Mouse (Mus musculus) adipocyte (in vitro differentiated cells): ENCODE data around the gene Gbf1.

Experiments
- DNase-seq: peaks from one replicate; pipeline ENCODE4 v3.0.0-alpha.2; 2016; ENCODE audit warnings: low spot score

The Gbf1 gene

DNA sequence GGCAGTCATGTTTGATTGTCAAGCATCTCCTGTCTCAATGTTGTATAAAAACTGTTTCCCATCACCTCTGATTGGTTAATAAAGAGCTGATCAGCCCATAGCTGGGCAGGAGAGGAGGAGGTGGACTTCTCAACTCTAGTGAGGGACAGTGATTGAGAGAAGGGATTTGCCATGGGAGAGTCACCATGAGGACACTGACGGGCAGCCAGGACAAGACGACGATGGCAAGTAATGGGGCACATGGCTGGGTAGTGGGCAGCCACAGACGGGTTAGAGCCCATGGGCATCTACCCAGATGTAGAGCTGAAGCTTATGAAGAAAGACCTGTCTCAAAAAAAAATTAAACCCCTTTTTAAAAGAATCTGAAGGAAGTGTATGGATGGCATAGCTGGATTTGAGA is 150.2 kb downstream of the Gbf1 start:
- DNase-seq, result no peak

DNA sequence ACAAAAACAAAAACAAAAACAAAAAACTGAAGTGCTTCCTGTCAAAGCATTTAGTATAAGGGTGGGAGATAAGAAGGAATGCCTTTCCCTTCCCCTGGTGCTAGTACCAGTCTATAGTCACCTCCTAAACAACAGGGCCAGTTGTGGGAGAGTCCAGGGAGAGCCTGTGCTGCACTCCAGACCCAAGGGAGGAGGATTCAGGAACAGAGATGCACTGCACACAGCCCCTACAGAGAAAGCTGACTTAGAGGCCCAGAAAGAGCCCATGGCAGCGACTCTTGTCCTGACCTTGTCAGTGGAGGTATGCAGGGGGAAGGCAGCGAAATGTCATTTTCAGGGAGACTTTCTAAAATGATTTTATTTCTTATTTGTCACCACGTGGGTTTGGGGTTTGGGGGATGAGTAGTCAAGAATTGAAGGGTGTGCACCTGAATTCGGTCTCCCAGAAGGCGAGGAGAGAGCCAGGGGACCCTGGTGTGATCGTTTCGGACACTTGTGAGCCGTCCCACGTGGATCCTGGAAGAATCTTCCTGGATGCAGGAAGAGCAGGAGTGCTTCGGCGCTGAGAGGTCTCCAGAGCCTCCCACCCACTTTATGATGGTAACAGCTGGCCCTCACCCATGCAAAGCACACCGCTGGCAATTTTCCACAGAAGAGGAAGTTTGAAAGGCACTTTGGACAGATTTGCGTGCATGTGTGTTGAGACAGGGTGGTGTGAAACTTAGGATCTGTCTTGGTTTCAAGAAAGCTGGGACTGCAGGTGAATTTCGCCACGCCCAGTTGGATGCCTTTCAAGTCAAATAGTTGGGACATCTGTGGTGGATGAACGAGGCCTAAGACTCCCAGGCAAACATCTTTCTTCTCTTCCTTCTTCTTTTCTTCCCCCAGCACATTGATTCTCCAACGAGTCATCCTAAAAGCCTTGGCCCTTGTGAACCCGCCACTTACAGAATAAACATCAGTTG is 151.2 kb downstream of the Gbf1 start:
- DNase-seq, result no peak

DNA sequence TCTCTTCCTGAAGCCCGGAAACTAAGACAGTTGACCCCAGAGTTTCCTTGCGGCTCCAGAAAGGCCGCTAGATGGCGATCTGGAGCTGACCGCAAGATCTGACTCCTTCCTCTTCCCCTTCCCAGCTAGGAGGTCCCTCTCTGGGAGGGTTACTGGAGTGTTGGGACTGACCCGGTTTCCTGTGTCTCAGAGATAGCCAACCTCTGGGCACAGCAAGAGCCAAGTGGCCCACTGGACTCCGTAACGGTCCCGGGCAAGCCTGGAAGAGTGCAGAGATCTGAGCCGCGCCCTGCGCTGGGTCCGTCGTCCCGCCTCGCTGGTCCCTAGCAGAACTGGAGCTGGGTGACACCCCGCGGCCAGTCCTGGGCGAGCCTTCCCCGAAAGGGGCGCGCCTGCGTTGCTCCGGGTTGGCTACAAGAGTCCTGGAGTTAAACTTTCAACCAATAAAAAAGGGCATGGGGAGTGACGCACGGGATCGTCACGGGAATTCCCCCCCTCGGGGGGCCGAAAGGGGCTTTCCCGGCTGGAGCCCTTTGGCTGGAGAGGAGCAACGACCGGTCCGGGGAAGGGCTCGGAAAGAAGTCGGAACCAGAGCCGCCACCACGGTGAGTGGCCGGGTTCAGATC is 152.0 kb downstream of the Gbf1 start, which contains the start of gene Nfkb2:
Gene Nfkb2, plus strand, starts transcription at position 105 of the 626 bp plus-strand sequence.
- DNase-seq, result peak; percentile 98

DNA sequence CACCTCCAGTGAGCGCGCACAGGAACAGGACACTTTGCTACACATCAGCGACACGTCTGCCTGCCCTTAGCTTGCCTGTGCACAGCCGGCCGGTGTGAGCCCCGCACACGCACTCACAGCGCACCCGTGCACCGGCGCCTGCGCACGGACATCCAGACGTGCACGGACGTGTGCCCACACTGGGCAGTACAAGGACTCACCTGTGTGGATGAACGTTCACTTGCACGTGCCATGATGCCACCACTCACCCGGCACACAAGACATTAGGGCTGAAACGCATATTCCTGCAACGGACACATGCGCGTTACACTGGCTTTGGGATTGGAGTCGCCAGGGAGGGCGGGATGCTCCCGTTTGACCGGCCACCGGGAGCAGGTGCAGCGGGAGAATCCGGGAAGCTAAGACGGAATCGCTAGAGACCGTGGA is 152.6 kb downstream of the Gbf1 start:
- peak; percentile 65 for DNase-seq

DNA sequence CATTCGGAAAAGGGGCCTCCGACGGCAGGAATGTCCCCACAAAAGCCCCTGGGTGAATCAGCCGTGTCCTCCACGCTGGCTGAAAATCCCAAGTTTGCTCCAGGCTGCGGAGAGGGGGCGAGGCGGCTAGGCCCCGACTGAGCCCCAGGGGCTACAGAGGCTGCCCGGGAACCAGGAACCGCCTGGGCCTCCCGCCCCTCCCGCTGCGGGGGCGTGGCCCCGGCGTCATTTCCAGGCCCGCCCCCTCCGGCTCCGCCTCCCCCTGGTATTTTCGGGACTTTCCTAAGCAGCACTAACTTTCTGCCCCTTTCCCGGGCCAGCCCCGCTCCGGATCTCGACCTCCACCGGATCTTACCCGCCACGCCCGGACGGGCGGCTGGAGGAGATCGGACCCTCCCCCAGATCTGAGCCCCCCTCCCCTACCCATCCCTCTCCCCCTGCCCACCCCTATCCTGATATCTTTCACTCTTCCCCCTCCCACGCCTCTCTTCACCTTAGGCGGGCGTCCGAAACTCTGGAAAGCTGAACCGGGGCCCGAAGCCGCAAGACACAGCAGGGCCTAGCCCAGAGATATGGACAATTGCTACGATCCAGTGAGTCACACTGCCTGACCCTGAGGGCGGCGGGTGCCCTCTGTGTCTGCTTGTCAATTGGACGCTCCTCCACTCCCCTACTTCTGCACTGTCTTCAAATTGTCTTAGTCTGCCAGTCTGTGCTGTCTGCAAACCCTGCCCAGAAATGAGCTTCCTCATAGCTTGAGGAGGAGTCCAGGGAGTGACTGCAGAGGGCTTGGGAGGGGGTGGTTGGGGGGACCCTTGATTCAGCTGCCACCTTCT is 153.3 kb downstream of the Gbf1 start:
- peak; percentile 91 for DNase-seq

DNA sequence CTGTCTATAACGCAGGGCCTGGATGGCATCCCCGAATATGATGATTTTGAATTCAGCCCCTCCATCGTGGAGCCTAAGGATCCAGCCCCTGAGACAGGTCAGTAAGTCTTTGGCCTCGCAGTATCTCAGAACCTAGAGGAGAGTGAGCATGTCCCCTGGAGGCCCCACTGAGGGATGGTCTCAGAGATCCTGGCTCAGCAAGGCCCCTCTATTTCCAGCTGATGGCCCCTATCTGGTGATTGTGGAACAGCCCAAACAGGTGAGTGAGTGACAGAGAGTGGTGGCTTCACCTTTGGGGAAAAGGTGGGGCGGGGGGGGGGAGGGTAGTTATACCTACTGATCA is 153.9 kb downstream of the Gbf1 start:
- no peak for DNase-seq

DNA sequence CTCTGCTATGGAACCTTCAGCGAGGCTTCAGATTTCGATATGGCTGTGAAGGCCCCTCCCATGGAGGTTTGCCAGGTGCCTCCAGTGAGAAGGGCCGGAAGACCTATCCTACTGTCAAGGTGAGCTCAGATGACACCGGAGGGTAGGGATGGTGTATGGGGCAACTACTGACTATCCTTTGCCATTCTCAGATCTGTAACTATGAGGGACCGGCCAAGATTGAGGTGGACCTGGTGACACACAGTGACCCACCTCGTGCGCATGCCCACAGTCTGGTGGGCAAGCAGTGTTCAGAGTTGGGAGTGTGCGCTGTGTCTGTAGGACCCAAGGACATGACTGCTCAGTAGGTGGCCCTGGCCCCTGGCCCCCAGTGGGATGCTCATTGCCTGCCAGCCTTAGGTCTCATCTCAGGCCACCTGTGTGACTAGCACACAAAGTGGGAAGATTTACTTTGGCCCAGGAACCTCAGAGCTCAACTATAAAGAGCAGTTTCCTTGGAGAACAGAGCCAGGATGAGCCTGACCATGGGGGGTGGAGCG is 154.5 kb downstream of the Gbf1 start:
- DNase-seq, result no peak

DNA sequence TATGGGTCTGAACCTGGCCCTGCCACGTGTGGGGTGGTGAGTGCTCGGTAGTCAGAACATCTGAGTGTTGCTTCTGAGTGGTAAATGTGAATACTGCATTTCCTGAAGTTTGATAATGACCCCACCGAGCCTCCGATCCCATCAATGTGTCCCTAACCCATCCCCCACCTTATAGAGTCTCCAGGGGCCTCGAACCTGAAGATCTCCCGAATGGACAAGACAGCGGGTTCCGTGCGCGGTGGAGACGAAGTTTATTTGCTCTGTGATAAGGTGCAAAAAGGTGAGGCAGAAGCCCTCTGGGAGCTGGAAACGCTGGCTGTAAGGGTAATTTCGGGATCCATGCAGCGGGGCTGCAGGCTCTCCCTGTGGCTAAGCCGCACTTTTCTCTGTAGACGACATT is 155.5 kb downstream of the Gbf1 start:
- no peak for DNase-seq

DNA sequence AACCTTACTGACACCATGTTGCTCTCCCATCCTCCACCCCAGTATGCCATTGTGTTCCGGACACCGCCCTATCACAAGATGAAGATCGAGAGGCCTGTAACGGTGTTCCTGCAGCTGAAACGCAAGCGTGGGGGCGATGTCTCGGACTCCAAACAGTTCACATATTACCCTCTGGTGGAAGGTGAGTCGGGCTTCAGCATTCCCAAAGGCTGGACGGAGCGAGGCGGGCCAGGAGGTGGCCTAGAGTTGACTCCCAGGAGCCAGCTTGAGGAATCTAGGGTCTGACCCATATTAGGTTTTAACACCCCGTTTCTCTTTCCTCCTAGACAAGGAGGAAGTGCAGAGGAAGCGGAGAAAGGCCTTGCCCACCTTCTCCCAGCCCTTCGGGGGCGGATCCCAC is 156.0 kb downstream of the Gbf1 start:
- DNase-seq, result no peak

DNA sequence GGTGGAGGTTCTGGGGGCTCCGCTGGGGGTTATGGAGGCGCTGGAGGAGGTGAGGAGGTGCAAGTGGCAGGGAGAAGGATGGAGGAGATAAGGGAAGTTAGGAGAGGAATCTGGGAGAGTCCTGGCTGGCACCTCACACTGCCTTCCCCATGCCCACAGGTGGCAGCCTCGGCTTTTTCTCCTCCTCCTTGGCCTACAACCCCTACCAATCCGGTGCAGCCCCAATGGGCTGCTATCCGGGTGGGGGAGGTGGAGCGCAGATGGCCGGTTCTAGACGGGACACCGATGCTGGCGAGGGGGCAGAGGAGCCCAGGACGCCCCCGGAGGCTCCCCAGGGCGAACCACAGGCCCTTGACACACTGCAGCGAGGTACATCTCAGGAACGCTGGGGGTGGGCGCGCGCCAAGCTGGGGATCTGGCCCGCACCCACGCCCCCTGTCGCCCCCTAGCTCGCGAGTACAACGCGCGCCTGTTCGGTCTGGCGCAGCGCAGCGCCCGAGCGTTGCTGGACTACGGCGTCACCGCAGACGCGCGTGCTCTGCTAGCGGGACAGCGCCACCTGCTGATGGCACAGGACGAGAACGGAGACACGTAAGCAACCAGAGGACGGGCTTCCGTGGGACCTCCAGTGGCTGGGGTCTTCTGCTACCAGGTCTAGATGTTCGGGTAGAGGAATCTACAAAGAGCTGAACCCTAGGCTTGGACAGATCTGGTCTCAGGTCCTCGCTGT is 156.6 kb downstream of the Gbf1 start:
- no peak for DNase-seq

DNA sequence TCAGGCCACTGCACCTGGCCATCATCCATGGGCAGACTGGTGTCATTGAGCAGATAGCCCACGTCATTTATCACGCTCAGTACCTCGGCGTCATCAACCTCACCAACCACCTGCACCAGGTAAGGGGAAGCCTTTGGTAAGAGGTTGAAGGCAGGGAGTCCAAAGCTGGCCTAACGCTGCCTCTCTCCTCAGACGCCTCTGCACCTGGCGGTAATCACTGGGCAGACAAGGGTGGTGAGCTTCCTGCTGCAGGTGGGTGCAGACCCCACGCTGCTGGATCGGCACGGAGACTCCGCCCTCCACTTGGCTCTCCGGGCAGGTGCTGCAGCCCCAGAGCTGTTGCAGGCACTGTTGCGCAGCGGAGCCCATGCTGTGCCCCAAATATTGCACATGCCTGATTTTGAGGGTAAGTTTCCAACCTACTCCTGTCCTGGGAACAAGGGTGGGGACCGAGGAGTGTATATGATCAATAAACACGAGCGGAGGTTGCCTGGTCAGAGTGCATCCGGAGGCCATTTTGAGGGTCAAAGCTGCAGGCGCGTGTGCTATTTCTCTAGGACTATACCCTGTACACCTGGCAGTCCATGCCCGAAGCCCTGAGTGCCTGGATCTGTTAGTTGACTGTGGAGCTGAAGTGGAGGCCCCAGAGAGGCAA is 157.5 kb downstream of the Gbf1 start:
- no peak for DNase-seq

DNA sequence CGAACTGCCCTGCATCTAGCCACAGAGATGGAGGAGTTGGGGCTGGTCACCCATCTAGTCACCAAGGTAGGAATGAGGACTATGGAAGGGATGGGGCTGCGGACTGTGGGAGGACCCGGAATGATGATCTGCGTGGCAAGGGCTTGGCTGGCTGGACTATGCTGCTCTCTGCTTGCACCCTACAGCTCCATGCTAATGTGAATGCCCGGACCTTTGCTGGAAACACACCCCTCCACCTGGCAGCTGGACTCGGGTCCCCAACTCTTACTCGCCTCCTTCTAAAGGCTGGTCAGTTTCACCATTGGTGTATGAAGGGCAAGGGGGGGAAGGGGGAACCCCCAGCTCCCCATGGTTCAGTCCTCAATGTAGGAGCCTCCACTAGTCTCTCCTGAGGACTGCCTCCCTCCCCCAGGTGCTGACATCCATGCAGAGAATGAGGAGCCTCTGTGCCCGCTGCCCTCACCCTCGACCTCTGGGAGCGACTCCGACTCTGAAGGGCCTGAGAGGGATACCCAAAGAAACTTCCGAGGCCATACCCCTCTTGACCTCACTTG is 158.1 kb downstream of the Gbf1 start:
- DNase-seq, result no peak

DNA sequence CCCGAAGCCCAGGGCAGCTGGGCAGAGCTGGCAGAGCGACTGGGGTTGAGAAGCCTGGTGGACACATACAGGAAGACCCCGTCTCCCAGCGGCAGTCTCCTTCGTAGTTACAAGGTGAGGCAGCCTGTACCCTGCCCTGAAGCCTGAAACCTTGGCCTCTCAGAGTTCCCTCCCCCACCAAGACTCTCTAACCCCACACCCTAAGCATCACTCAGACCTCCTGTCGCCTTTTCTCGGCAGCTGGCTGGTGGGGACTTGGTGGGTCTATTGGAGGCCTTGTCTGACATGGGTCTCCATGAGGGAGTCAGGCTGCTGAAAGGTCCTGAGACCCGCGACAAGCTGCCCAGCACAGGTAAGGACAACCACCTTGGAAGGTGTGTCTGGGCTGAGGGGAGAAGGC is 159.0 kb downstream of the Gbf1 start:
- no peak for DNase-seq

DNA sequence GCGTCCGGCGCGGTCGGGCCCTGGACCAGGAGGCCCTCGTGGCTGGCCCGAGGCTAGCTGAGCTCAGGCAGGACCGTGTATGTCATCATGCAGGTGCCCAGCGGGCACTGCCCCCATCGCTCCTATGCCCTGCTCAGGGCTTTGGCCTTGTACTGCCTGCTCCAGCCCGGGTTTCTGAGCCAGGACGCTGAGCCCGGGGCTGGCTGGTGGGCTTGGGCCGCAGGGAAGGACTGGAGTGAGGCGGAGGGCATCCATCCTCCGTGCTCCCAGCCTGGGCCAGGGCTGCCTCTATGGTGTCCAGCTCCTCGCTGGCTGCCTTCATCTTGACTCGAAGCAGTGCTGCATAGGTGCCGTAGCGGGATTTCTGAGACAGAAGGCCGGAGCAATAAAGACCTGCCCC is 160.3 kb downstream of the Gbf1 start:
- no peak for DNase-seq

DNA sequence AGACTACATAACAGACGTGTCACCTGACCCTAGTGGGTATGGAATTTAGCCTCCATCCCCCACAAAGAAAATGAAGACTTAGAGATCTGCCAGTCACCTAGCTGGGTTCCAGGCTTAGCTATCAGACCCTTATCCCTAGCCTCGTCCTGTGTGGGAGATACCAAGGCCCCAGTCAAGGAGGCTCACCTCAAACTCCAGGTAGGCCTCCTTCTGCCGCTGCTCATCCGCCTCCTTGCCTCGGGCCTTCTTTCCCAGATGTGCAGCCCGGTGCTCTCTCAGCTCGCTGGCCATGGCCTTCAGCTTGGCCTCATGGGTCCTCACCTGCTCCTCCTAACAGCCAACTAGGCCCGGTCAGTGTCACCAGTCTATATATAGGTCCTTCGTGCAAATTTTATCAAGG is 160.8 kb downstream of the Gbf1 start:
- DNase-seq, result no peak

DNA sequence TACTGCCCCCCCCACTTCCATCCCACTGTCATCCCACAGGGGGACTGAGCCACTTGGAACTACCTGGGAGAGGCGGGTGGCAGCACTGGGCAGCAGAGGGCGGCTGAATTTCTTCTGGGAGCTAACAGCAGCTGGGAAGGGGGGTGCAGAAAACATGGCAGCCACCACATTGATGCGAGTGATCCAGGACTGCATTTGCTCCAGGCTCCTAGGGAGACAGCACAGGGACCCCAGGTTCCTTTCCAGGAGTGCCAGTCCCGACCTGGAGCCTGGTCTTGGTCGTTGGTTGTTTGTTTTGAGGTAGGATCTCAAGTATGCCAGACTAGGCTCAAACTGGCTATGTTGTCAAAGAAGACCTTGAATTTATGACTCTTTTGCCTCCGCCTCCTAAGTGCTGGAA is 161.3 kb downstream of the Gbf1 start:
- no peak for DNase-seq

DNA sequence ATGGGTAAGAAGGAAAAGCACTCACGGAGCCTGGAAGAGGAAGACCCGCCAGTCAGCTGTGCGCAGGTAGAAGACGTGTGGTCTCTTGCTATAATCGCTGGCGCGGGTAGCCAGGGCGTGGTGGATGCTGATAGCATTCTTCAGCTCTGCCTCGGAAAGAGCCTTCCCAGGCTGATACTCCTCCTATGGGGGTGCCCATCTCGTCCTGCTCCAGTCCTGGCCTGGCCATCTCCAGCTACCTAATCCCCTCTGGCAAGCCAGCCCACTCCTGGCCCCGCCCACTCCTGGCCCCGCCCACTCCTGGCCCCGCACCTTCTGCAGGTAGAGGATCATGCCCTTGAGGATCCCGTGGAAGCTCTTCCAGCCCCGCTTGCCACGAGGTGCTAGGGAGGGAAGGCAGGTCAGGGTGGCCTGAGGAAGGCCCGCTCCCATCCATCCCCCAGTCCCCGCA is 161.9 kb downstream of the Gbf1 start:
- DNase-seq, result no peak

DNA sequence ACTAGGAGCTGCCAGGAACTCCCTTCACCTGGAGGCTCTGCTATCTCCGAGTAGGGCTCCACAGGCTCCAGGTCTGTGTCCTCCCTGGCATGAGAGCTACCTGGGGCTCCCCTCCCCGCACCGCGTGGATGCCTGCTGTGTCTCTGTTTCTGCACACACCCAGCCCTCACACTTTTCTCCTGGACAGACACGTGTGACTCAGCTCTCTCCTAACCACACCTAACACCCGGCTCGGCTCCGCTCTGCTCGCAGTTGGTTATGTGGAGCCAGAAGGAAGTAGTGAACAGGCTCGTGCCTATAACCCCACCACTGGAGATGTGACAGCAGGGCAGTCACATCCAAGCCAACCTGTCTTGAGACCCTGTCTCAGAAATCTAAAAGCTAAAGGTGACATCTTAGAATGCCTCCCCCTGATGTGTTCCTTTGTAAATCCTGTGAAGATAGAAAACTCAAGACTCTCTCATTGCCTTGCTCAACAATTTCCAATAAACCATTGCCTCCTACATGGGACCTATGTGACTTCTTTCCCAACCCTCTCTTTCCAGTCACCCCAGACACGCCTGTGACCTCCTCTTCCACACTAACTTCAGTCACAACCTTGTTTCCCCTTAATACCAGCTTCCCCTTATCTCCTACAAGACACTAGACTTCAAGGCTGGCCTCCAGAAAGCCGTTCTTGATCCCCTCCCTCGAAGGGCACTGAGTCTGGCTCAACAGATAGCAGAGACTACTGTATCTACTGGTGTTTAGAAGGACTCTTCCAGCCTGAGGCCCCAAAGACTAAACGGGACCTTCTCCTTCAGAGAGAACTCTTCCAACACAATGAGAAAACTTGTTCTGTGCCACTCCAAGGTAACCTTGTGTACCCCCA is 162.8 kb downstream of the Gbf1 start:
- no peak for DNase-seq

DNA sequence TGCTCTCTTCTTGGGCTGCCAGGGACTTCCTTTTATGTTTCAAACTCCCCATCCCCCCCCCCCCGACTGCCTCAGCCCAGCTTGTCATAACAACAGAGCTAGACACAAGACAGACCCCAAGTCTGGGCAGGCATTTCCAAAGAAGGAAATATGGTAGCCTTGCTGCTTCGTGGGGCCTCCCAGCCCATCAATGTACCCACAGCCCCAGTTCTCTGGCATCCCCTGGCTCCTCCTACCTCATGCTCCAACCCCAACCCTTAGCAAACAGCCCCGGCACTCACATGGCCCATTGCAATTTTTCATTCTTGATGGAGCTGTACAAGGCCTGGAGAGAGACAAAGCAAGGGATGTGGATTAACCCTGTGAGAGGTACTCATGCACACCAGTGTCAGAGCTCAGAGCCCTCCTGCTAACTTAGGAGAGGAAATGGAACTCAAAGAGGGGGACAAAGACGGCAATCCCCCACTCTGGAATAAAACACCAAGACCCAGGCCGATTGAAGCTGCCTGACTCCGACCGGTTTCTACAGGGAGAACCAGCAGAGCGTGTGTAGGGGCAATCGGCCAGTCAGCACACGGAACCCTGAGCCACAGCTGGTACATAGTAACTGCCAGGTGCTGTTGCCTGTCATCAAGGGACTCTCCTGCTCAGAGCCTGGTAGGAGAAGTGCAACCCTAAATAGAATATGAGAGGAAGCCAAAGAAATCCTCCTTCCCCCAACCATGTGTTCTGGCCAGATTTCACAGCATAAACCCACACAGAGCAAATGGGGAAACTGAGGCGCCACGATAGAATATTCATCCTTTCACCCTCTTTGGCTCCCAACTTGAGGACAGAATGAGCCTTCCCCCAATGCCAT is 163.7 kb downstream of the Gbf1 start:
- no peak for DNase-seq
